Mouse (Mus musculus) heart, embryonic 14.5 days (tissue): Measurements from ENCODE around the gene Shld2. TPM values are rescaled to one million over a fixed set of nuclear protein-coding genes. Genes with fewer than 3 reads are reported as not detected.
A peak's percentile ranks its signal among the peaks of the same experiment; 100 is the strongest.

Experiments used
- ATAC-seq: fragments of 200-750 bp; cut with Nextera tagmentation; 2 replicates; pipeline ENCODE4 v1.8.0; 2017; ENCODE audit warnings: low read depth, moderate TSS enrichment; ENCODE audit not compliant: insufficient number of reproducible peaks, insufficient read depth, low FRiP score
- H3K27ac ChIP-seq, 2 experiments: fragments of 200-500 bp in 1 of 2; fragments of 300-500 bp in 1 of 2; sonication (generic) in 1 of 2; replicated peaks in 1 of 2; 2 replicates each; pipeline ENCODE4 v1.5.1; 2012 to 2014; ENCODE audit warnings: low read depth in 2 of 2, low read length in 2 of 2, control low read depth in 1 of 2, mild to moderate bottlenecking in 1 of 2, mixed read lengths in 1 of 2; ENCODE audit not compliant: control insufficient read depth in 1 of 2, insufficient read depth in 1 of 2
- H3K27me3 ChIP-seq: fragments of 300-500 bp; sonication (generic); 2 replicates; pipeline ENCODE4 v1.6.1; 2014; ENCODE audit warnings: mild to moderate bottlenecking, low read length, control low read depth; ENCODE audit not compliant: control insufficient read depth, insufficient read depth
- H3K36me3 ChIP-seq: fragments of 300-500 bp; sonication (generic); 2 replicates; pipeline ENCODE4 v1.6.1; 2014; ENCODE audit warnings: mild to moderate bottlenecking, control low read depth, low read length, mixed read lengths; ENCODE audit not compliant: control insufficient read depth, insufficient read depth
- H3K4me1 ChIP-seq, 2 experiments: fragments of 200-500 bp in 1 of 2; fragments of 300-500 bp in 1 of 2; sonication (generic) in 1 of 2; 2 replicates each; pipeline ENCODE4 v1.6.1; 2012 to 2014; ENCODE audit warnings: low read length in 2 of 2, control low read depth in 1 of 2, mixed read lengths in 1 of 2; ENCODE audit not compliant: control insufficient read depth in 2 of 2, insufficient read depth in 2 of 2
- H3K4me2 ChIP-seq: fragments of 300-500 bp; sonication (generic); 2 replicates; pipeline ENCODE4 v1.6.1; 2014; ENCODE audit warnings: mild to moderate bottlenecking, low read length
- H3K4me3 ChIP-seq, 2 experiments: fragments of 200-500 bp in 1 of 2; fragments of 300-500 bp in 1 of 2; sonication (generic) in 1 of 2; 2 replicates each; pipeline ENCODE4 v1.5.1; 2012 to 2014; ENCODE audit warnings: low read length in 2 of 2, mild to moderate bottlenecking in 2 of 2, control low read depth in 1 of 2, low read depth in 1 of 2, moderate library complexity in 1 of 2; ENCODE audit not compliant: control insufficient read depth in 1 of 2, insufficient read depth in 1 of 2
- H3K9ac ChIP-seq: fragments of 300-500 bp; sonication (generic); 2 replicates; pipeline ENCODE4 v1.6.1; 2014; ENCODE audit warnings: mild to moderate bottlenecking, low read length
- H3K9me3 ChIP-seq: fragments of 300-500 bp; sonication (generic); 2 replicates; pipeline ENCODE4 v1.6.1; 2016; ENCODE audit warnings: low read length, control low read depth; ENCODE audit not compliant: control insufficient read depth
- WGBS: fragments of 180-500 bp; shearing (Covaris S2); extraction: QIAGEN DNeasy Blood & Tissue Kit; methylation state at CpG from one replicate; pipeline ENCODE4 v1.1.7; 2014; 5-methylcytosine and 5-hydroxymethylcytosine counted together
- polyA plus RNA-seq: library from polyadenylated mRNA; unstranded; fragments of >200 nt; fragmentation: Nextera tagmentation; extraction: Ambion mirVana; gene quantifications from 2 replicates; pipeline ENCODE4 v1.2.1, GENCODE M21; 2014

Shld2 gene
- polyA plus RNA-seq, 1 experiment from 2014 or later = 7.1 TPM

GRCm38 (mm10) chr14:34311021-34311631 lies 833 bp upstream of the Shld2 start:
- Histone ChIP-seq H3K4me3 (peak overlapping the region; percentile 84 to 91), H3K9me3 (no peaks in the 10 kb centered on the region), H3K4me1 (peaks cover 2 to 20% of the 10 kb centered on the region in 2 experiments), H3K27ac (peak overlapping the region; percentile 96), H3K36me3 (peaks cover 6% of the 10 kb centered on the region; the same call in 1 of the 2 replicates), H3K4me2 (peak overlapping the region; percentile 81), H3K27me3 (no peaks in the 10 kb centered on the region), H3K9ac (peak overlapping the region; percentile 91)
- under 1% methylated on average over 43 of the region's 47 CpGs for WGBS
- ATAC-seq = no peak

GRCm38 (mm10) chr14:34309907-34310233 lies 423 bp downstream of the Shld2 start:
- no peaks in the 10 kb centered on the region for H3K9me3 ChIP-seq
- peaks cover 4% of the 10 kb centered on the region; the same call in 1 of the 2 replicates for H3K36me3 ChIP-seq
- no peaks in the 10 kb centered on the region for H3K27me3 ChIP-seq
- H3K4me1 ChIP-seq = peaks cover 2 to 20% of the 10 kb centered on the region in 2 experiments
- 10% methylated on average over 5 of the region's 5 CpGs for WGBS
- ATAC-seq = no peak
- peak overlapping the region; percentile 96 for H3K27ac ChIP-seq
- H3K4me2 ChIP-seq = peak overlapping the region; percentile 81
- H3K9ac ChIP-seq = peak overlapping the region; percentile 87
- peak overlapping the region; percentile 65 to 84 for H3K4me3 ChIP-seq

- H3K9me3 ChIP-seq = no peaks in the 10 kb centered on the region
- no peak overlapping the region for H3K27ac ChIP-seq
- ATAC-seq = no peak
- peaks cover 2 to 20% of the 10 kb centered on the region in 2 experiments for H3K4me1 ChIP-seq
- H3K36me3 ChIP-seq = peaks cover 3% of the 10 kb centered on the region; the same call in 1 of the 2 replicates
- 89% methylated on average over 4 of the region's 4 CpGs for WGBS
- peak overlapping the region; percentile 81; the same call in 1 of the 2 replicates for H3K4me2 ChIP-seq
- peak overlapping the region; percentile 87; the same call in 1 of the 2 replicates for H3K9ac ChIP-seq
- no peak overlapping the region; a peak in 1 of 4 replicates for H3K4me3 ChIP-seq
- no peaks in the 10 kb centered on the region for H3K27me3 ChIP-seq
These were observed 1.0 kb downstream of the Shld2 start for GRCm38 (mm10) chr14:34309266-34309665.

GRCm38 (mm10) chr14:34303265-34303680 lies 7.0 kb downstream of the Shld2 start:
- Histone ChIP-seq H3K27ac (0 out of 4 replicates have a peak overlapping the region, but pooled peaks of 1 of the 2 experiments have one; percentile 31), H3K36me3 (peaks cover 3% of the 10 kb centered on the region; the same call in 1 of the 2 replicates), H3K27me3 (no peaks in the 10 kb centered on the region), H3K9me3 (no peaks in the 10 kb centered on the region), H3K4me3 (no peak overlapping the region), H3K4me1 (peaks cover 0 to 3% of the 10 kb centered on the region in 2 experiments; a peak in 3 of 4 replicates), H3K9ac (no peak overlapping the region), H3K4me2 (no peak overlapping the region)
- WGBS = 41% methylated on average over 5 of the region's 5 CpGs
- no peak for ATAC-seq

GRCm38 (mm10) chr14:34302681-34303242 lies 7.5 kb downstream of the Shld2 start:
- H3K27me3 ChIP-seq = no peaks in the 10 kb centered on the region
- no peaks in the 10 kb centered on the region for H3K9me3 ChIP-seq
- H3K4me3 ChIP-seq = no peak overlapping the region
- H3K4me2 ChIP-seq = no peak overlapping the region
- no peak for ATAC-seq
- H3K27ac ChIP-seq = no peak overlapping the region
- H3K4me1 ChIP-seq = peaks cover under 1 to 4% of the 10 kb centered on the region in 2 experiments
- 77% methylated on average over 5 of the region's 5 CpGs for WGBS
- no peak overlapping the region for H3K9ac ChIP-seq
- peaks cover 3% of the 10 kb centered on the region; the same call in 1 of the 2 replicates for H3K36me3 ChIP-seq

GRCm38 (mm10) chr14:34298871-34299700 lies 11.2 kb downstream of the Shld2 start:
- ATAC-seq = no peak
- Histone ChIP-seq H3K36me3 (no peaks in the 10 kb centered on the region), H3K4me3 (no peak overlapping the region), H3K9ac (no peak overlapping the region), H3K4me2 (no peak overlapping the region), H3K4me1 (peaks cover 3 to 8% of the 10 kb centered on the region in 2 experiments), H3K9me3 (no peaks in the 10 kb centered on the region), H3K27ac (no peak overlapping the region; a peak in 1 of 4 replicates), H3K27me3 (no peaks in the 10 kb centered on the region)
- WGBS = 63% methylated on average over 11 of the region's 11 CpGs

- H3K9me3 ChIP-seq = no peaks in the 10 kb centered on the region
- H3K27ac ChIP-seq = no peak overlapping the region; a peak in 1 of 4 replicates
- ATAC-seq = no peak
- 24% methylated on average over 2 of the region's 2 CpGs for WGBS
- no peak overlapping the region for H3K9ac ChIP-seq
- H3K4me3 ChIP-seq = no peak overlapping the region
- H3K36me3 ChIP-seq = no peaks in the 10 kb centered on the region
- no peak overlapping the region for H3K4me2 ChIP-seq
- peaks cover 3 to 5% of the 10 kb centered on the region in 2 experiments for H3K4me1 ChIP-seq
- no peaks in the 10 kb centered on the region for H3K27me3 ChIP-seq
These were observed 12.7 kb downstream of the Shld2 start for GRCm38 (mm10) chr14:34297634-34298033.
